Mouse (Mus musculus) adrenal gland, postnatal 4 days (tissue): ENCODE data around the gene Dscam. TPM values are rescaled to one million over a fixed set of nuclear protein-coding genes. Genes with fewer than 3 reads are reported as not detected.

Experiments
- DNase-seq, 2 experiments: peaks; one replicate each; pipeline ENCODE4 v3.0.0; 2021 to 2022; ENCODE audit warnings: low spot score in 2 of 2, mixed read lengths in 2 of 2
- total RNA-seq, 2 experiments: library from RNA; stranded (reverse); gene quantifications; 2 replicates each; pipeline ENCODE4 v1.2.3; 2021

The Dscam gene
- total RNA-seq, 2 experiments from 2014 or later: 0.56 to 0.71 TPM

DNA sequence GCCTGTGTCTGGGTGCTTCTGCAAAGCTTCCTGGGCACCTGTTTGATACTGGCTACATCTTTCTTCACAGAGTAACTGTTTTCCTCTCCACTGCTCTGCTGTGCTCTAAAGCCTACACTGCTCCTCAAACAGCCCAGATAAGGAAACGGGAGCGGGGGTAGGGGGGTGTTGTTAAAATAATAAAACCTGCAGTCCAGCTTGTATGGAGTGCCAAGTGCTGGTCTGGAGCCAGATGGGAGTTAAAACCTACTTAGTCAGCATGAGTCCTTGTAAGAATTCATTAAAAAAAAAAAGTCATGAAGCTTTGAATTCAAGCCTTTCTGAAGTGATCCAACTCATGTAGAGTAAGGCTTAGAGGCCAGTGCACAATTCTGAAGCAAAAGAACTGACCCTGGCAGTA, 493.1 kb downstream of the Dscam start:
- no peak for DNase-seq

DNA sequence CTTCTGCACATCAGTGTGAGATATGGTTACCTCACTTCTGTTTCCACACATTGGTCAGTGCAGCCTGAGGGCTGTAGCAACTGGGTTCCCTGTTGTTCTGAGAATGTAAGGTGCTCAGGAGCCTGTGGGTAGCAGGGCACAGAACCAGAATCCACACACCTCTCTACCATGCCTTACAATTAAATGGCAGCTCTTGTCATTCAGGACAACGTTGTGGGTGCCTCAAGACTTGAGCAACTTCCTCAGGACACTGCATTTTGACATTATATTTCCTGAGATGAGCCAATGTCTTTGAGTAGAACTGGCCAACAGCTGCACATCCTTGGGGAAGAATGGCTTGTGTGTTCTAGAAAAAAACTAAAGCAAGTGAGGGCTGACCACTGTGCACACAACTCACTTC, 493.9 kb downstream of the Dscam start:
- DNase-seq: no peak

DNA sequence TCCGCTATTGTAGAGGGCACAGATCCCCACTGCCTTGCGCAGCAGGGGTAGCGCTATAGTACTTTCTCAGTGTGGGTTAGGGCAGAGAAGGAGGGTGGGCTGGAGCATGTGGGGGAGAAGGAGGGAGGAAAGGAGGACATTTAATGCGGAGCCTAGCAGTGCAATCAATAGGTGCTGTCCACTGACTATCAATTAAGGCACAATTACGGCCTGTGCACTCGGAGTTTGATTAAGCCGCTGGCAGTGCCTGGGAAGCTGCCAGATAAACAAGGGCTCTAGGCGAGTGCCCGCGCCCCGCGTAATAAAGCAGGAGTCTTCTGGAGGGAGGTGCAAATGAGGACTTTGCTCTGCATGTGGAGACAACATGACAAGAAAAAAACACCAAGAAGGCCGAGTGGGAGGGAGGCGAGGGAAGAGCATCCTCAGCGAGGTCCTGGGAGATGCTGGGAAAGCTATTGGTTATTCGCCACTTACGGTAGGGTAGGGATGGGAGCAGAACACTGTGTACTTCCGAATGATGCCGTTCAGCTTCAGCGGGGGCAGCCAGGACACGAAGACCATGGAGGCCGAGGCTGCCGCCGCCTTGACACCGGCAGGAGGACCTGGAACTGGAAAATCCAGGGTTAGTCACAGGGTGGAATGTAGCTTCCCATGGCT, 497.2 kb downstream of the Dscam start:
- no peak for DNase-seq

DNA sequence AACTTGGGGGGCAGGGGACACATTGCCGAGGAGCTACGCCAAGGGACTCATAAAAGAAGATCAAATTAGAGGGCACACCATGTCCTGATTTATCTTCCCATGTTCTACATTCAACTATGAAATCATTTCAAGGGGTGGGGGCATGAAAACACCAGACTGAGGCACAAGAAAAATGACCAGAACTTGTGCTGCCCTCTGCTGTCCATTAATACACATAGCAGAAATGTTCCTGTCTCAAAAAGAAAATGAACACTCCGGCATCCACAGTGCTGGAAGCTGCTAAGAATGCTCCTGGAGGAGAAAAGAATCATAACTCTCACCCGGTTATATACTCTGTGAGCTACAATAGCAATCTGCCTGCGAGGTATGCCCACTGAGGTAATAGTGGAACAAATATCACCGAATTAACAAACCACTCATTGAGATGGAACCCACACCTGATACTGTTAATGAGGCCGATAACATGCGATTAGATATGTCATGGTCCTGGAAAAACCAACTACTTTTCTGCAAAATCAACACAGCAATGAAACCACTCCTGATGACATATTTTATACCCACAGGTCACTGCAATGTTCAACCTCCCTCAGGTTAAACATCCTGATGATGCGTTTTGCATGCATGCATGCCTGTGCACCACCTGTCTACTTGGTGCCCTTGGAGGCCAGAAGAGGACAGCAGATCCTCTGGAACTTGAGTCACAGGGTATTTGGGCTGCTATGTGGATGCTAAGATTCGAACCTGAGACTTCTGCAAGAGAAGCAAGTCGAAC, 498.8 kb downstream of the Dscam start:
- DNase-seq: no peak

DNA sequence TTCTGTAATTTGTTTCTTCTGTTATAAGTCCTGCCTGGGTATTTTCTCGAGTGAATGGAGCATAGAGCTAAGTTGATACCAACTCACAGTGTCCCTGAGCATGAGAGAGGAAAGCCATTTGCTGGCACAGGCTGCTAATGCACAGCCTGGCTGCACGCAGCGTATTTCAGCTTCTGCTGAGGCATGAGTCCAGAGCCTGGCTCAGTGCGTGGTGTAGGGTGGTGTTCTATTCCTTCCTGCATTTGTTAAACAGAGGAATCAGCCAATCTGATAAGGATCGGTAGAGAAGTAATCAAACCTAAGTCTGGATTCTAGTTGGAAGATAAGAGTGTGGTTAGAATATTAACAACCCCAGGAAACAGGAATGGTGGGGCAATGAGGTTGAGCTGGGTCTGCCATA, 500.8 kb downstream of the Dscam start:
- DNase-seq: no peak

DNA sequence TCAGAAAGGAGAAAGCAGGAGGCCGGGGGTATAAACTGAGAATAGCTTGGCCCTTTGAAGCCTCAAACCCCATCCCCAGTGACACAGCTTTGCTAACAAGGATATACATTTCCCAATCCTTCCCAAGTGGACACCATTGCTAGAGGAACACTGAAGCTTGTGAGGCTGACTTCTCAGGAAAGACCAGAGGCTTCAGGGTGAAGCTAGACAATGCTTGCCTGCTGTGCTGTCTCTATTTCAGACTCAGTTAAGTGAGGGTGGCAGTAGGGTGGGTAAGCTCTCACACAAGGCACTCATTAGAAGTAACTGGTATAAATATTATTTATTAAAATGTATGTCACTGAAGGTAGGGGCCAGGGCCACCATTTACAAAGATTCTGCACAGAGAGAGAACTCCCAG, 502.1 kb downstream of the Dscam start:
- no peak for DNase-seq

DNA sequence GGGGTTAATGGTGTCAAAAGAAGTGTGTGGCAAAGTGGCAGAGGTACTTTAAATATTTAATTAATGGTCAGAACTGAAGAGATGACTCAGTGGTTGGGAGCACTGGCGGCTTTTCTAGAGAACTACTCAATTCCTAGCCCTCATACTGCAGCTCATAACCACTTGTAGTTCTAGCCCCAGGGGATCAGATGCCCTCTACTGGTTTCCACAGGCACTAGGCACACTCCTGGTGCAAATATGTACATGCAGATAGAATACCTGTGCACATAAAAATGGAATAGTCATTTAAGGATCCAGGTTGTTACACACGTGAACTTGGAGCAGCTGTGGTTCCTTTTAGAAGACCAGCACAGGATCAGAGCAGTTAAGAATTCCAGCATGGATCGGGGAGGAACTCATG, 509.5 kb downstream of the Dscam start:
- no peak for DNase-seq

DNA sequence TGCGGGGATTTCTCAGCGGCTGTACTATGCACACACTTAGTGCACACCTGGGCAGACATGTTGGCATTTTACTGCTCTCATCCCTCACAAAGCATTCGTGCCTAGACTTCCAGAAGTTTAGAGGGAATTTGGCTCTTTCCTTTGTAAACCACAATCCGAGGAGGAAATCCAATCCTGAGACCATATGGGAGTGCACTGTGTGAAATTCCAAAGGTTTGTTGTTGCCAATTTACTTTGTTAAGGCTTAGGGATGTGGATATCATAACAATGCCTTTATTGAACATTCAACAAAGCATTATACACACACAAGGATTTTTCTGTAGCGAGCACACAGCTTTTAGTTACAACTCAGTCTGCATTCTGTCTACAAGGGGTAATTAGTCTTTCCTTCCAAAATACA, 511.3 kb downstream of the Dscam start:
- DNase-seq: no peak

DNA sequence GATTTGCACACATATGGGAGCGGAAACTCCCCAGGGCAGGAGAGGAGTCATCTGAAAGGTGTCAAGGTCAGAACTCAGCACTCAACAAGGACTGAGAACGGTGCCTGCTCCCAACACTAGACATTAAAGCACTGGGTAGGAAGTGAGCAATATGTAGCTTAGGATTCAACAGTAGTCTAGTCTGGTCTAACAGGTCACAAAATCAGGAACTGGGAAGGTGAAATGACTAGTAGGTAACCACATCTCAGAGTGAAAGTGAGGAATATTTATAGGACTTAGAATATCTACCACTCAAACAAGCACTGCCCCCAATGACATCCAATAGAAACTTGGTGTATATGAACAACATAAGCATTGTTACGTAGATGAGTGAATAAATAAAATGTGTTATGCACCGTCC, 515.0 kb downstream of the Dscam start:
- DNase-seq: no peak

DNA sequence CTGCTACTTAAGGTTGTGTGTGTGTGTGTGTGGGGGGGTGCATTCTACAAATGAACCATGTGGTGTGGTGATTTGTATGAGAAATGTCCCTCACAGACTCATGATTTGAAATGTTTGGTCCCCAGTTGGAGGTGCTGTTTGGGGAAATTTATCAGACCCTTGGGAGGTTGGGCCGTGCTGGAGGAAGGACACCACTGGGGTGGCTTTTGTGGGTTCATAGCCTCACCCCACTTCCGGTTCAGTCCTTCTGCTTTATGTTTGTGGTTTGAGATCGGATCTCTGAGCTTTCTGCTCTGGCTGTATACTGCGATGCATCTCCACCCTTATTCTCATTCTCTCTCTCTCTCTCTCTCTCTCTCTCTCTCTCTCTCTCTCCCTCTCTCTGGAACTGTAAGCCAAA, 516.5 kb downstream of the Dscam start:
- DNase-seq: no peak

DNA sequence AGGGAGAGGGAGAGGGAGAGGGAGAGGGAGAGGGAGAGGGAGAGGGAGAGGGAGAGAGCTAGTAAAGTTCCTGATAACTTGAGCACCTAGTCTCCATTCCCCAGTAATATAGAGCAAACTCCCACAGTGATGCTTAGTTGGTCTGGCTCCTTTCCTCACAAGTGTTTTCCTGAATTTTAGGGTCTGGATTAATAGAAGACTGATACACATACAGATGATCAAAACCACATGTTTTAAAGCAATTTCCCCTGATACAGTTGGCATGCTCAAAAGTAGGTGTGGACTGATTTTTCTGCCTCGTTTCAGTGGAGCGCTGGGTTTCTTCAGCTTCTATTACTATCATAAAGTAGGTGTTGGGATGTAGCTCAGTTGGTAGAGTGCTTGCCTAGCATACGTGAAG, 519.1 kb downstream of the Dscam start:
- no peak for DNase-seq

DNA sequence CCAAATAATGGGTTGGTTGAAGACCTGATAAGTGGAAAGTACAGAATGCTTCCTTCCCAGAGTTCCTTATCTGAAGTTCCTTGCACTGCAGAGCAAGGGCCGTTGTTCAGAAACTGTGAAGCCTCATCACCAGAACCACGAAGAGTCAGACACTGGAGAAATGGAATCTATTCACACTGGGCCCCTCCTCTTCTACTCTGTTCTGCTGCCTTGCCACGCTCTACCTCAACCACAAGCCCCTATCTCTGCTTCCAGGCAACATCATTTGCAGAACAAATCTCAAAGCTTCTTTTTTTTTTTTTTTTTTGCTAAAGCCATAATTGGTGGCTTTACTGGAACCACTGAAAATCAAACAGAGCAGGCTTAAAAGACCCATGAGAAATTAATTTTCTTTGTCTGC, 530.5 kb downstream of the Dscam start:
- DNase-seq: no peak

DNA sequence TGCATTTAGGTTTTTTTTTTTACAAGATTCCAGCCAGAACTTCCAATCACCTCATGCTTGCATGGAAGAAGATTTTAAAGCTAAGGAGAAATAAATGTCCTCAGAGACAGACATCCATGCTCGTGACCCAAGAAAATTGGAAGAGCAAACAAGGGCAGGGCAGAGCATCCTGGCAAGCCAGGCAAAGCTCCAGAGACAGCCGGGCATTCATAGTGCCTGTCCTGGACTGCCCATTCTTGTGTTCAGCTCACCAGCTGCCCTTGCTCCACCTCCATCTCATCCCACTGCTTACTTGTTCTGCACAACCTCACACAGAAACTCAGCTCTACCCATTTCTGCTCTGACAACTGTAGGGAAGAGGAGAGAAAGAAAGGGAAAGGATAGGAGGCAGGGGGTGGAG, 534.6 kb downstream of the Dscam start:
- DNase-seq: no peak

DNA sequence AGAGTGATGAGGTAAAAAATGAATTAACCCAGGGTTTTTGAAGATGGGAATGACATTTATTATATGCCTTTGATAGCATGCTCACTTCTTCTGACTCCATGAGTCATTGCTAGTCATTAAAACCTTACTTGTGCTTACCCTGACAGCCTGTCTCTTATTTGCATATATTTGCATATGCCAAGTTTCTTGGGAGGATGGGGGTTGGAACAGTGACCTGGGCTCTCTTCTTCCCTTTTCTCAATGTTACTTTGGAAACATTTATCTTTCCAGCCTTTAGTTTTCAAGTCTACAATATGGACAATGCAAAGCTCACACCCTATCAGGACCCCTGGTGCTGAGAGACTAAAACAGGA, 535.8 kb downstream of the Dscam start:
- DNase-seq: no peak

DNA sequence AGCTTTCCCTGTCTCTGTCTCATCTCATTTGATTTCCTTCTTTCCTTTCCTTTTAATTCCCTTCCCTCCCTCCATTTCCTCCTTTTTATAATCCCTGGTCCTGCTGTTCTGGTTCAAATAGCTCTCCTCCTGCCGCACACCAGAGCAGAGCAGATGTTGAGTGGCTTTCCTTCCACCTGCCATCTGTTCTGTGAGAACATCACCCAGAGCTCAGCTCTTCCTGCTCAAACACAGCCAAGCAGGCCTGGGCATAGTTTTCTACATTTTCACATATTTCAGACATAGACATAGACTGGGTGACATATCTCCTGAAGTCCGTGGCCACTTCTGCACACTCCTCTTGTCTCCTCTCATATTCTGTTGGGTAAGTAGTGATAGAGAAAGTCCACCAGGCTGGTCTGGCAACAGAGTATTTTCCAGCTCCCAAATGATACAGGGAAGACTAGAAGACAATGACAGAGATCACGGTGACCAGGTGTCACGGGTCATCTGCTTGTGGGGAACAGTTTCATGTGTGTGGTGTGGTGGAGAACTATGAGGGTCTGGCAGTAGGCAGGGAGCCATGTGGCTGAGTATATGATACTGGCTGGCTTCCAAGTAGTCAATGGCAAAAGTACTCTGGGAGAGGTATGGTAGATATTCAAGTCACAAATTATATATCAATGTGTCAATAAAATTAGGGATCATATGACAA, 536.3 kb downstream of the Dscam start:
- DNase-seq: no peak

DNA sequence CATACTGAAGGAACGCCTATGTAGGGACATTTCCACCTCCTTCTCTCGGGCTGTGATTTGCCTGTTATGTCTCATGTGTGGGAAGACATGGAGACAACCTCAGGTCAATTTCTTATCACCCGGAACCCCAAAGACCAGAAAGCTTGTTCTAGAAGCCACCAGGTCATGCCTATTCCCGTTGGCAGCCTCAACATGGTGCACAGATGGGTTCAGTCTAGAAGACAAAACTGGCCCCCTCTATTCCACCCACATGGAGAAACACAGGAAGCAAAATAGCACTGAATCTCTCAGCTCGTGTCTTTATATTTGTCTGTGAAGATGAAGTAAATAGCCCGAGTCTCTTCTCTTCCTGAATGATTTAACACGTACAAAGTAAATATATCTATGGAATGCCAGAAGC, 540.3 kb downstream of the Dscam start:
- no peak for DNase-seq

DNA sequence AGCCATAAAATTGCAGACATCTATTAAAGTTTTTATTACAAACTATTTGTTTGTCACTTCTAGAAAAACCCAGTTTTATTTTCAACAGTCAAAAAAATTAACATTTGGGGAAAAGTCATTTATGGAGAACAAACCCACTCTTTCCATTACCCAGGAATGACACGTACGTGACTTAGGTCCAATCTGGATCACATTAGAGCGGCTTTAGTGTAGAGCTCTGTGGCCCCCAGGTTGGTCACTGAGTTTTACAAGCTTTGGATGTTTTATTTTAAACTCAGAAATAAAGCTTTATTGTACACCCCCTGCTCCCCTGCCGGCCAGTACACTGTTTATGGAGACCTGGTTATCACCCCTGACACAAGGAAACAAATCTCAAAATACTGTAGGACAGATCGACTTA, 540.9 kb downstream of the Dscam start:
- DNase-seq: no peak

DNA sequence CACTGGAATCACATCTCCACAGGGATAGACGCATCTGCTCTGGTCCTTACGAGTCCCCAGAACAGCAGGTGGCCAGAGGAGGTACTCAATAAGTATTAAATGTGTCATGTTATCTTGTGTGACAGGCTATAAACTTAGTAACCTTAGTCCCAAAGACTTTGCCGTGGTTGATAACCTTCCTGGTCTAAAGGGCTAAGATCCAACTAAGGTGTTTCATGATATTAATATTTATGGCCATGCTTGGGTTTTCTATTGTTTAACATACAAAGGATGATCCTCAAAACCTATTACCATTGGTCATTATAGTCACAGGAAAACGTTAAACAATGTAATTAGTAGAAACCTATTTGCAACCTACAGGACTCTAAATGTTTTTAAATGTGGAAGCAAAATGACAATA, 545.1 kb downstream of the Dscam start:
- no peak for DNase-seq

DNA sequence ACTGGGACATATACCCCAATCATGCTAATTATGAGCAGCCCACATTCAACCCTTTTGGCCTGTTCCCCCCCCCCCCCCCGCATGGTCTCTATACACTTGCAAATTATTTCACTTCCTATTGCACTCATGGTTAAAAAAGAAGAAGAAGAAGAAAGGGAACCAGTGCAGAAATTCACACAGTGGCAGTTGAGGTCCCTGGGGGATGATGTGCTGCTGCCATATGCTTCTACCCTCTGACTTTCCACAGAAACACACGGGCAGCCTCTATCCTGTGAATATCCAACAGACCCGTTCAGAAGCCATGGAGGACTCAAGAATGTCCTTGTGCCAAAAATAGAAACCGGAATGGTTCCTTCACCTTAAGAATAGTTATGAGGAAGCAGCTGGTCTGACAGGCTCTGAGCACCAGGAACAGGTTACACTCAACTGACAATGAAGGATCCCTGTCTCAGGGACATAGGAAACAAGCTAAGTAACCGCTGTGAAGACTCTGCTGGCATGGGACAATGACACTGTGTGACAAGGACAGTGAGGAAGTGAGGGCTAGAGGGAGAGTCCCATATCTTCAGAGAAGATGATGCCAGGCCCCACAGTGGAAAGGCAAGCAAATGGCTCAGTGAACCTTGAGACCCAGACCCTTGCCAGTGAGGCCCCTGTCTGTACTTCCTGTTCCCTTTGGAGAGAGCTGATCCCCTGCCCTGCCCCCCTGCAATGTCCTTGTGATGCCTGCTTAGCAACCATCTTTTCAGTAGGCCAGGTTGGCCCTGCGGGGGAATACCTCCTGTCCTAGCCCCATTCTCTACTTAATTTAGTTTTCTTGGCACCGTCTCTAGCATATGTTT, 545.8 kb downstream of the Dscam start:
- no peak for DNase-seq

DNA sequence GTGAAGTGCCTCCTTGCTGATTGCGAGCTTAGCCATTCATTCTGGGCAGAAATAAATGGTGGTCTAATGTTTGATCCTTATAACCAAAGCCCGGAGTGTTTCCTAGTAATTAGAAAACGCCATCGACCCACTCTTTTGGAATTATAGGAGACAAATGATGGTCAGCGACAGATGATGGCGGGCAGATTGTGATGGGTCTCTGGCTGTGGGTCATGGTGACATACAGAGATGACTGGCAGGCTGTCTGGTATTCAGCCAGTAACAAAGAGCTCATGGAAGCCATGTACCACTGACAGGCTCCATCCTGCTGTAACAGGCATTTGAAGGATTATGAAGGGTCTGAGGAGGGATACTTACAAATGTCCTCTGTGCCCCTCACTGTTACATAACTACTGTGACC, 549.7 kb downstream of the Dscam start:
- no peak for DNase-seq

DNA sequence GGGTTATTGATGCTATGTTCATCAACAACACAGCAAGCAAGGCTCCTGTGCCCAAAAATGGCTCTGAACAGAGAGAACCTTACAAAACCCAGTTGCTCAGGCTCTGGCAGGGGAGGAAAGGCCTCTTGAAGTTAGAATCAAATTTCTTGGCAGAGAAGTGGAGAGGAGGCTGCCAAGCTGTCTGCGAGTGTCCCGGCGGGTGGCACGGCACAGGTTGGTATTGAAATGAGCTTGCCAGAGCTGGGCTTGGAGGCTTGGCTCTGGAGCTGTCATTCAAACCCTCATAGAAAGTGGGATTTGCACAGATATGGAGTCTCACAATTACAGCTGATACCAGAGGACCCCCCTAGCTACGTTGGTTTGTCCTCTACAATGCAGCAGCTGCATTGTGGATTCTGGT, 550.1 kb downstream of the Dscam start:
- no peak for DNase-seq

DNA sequence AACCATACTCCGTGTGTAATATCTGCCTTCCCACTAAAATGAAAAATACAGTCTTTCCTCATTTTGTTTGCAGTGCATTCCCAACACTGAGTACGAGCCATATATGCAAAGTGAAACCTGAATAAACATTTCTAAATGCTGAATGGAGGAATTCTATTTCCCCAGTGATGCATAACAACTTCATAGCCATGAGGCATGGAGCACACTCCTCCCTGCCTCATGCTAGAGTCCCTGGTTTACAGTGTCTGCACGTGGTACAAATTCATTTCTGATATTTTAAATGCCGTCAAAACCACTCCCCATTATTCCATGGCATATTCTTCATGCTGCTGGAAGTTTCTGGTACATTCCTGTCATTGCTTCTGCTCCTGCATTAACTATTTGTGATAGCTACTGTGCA, 552.8 kb downstream of the Dscam start:
- no peak for DNase-seq
